Comparison of ENCODE assay signal across 16 mouse cellular contexts in the genomic region with DNA sequence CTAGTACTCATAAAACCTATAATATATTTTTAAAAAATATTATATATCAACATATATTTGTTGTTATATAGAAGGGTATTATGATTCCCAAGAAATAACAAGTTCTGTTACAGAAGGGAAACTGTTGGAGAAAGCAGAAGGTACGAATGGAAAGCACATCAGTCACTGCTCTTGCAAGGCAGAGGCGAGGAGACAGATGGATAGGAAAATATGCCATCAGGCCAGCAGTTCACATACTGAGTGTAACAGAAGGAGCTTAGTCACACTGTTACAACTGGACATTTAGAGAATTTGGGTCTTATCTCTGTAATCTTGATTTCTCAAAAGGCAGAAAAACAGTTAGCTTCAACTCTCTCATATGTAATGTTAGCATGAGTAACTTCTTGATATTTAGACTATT.
"Had no signal": no experiment of that assay in that cellular context is flagged by ENCODE, and none has a peak within 500 bp of the region (broad histone marks: within the 10 kb centered on the region; RNA-seq: fewer than 3 reads in every experiment).

No protein-coding gene starts in this region.

- H3K4me2 ChIP-seq: kidney, embryonic 15.5 days; liver, embryonic 12.5 days; lung, embryonic 14.5 days; neural tube, embryonic 15.5 days had no signal

- H3K4me3 ChIP-seq: kidney, embryonic 15.5 days; left cerebral cortex, adult 2 months; limb, embryonic 10.5 days; liver, embryonic 12.5 days; midbrain, embryonic 10.5 days; myocyte; neural tube, embryonic 15.5 days had no signal

- ATAC-seq: liver, embryonic 12.5 days had no signal

- H3K36me3 ChIP-seq: kidney, embryonic 15.5 days; limb, embryonic 10.5 days; liver, embryonic 12.5 days; midbrain, embryonic 10.5 days; neural tube, embryonic 15.5 days had no signal

- H3K9ac ChIP-seq: kidney, embryonic 15.5 days; liver, embryonic 12.5 days; lung, embryonic 14.5 days; neural tube, embryonic 15.5 days had no signal

- H3K4me1 ChIP-seq: kidney, embryonic 15.5 days; limb, embryonic 10.5 days; liver, embryonic 12.5 days; midbrain, embryonic 10.5 days; neural tube, embryonic 15.5 days had no signal

- DNase-seq: kidney, adult 2 months; kidney, postnatal 14 days; lung, embryonic 14.5 days; lung, postnatal 10 days; lung, postnatal 4 days; midbrain, embryonic 14.5 days; right cerebral cortex, adult 18-20 months; right cerebral cortex, postnatal 25 days; thymus, postnatal 36 days had no signal

- H3K9me3 ChIP-seq: kidney, embryonic 15.5 days; limb, embryonic 10.5 days; liver, embryonic 12.5 days; midbrain, embryonic 10.5 days; neural tube, embryonic 15.5 days had no signal

- H3K27ac ChIP-seq: kidney, embryonic 15.5 days; left cerebral cortex, adult 2 months; limb, embryonic 10.5 days; liver, embryonic 12.5 days; midbrain, embryonic 10.5 days; neural tube, embryonic 15.5 days had no signal

- H3K27me3 ChIP-seq: kidney, embryonic 15.5 days; liver, embryonic 12.5 days; neural tube, embryonic 15.5 days had no signal
